Mouse (Mus musculus): ENCODE data around the gene Gemin8.
A peak's percentile ranks its signal among the peaks of the same experiment; 100 is the strongest.

GRCm38 (mm10) chrX:166169892-166170799 is at the start of gene Gemin8:
- TF ChIP-seq CTCF (IDR thresholded peaks at IDR 0.05; ENCODE audit: low read depth) (peak; percentile 29), EP300 (optimal IDR thresholded peaks at IDR 0.05) (no peak)

Data from stomach, postnatal 0 days (tissue).